Mouse (Mus musculus) layer of hippocampus, adult 2 months (tissue): ENCODE results near the gene Npas3. TPM values are rescaled to one million over a fixed set of nuclear protein-coding genes. Genes with fewer than 3 reads are reported as not detected.

ENCODE experiments used
- DNase-seq, 2 experiments: peaks; one replicate each; pipeline ENCODE4 v3.0.0; 2022; ENCODE audit warnings: low spot score in 2 of 2
- H3K27ac ChIP-seq: fragments of 200-600 bp; 2 replicates; pipeline ENCODE4 v1.8.1; 2022
- H3K4me3 ChIP-seq: fragments of 200-600 bp; 2 replicates; pipeline ENCODE4 v1.8.1; 2022; ENCODE audit warnings: mild to moderate bottlenecking
- CTCF ChIP-seq: fragments of 200-600 bp; conservative IDR thresholded peaks from 2 replicates; pipeline ENCODE4 v1.8.1; 2022; ENCODE audit warnings: antibody characterized with exemption, mild to moderate bottlenecking, moderate library complexity
- total RNA-seq, 2 experiments: library from RNA; stranded (reverse); gene quantifications; 2 replicates each; pipeline ENCODE4 v1.2.3; 2021

Gene Npas3
- total RNA-seq, 2 experiments from 2014 or later: 22.9 to 29.1 TPM

GRCm38 (mm10) chr12:53365751-53366150 lies 117.3 kb downstream of the Npas3 start:
- no peak for TF ChIP-seq CTCF

GRCm38 (mm10) chr12:53384851-53385250 lies 136.4 kb downstream of the Npas3 start:
- DNase-seq: no peak
- Histone ChIP-seq H3K27ac (no peak overlapping the region), H3K4me3 (no peak overlapping the region)
- TF ChIP-seq CTCF: no peak

More at GRCm38 (mm10) chr12:53365751-53366150, 117.3 kb downstream of the Npas3 start:
- no peak for DNase-seq
- Histone ChIP-seq H3K27ac (no peak overlapping the region), H3K4me3 (no peak overlapping the region)

- Histone ChIP-seq H3K27ac (peak overlapping the region; percentile 39; the same call in 1 of the 2 replicates), H3K4me3 (no peak overlapping the region)
- no peak for TF ChIP-seq CTCF
- DNase-seq: no peak
These were observed 157.4 kb downstream of the Npas3 start for GRCm38 (mm10) chr12:53405856-53406255.

GRCm38 (mm10) chr12:53407776-53408175 lies 159.3 kb downstream of the Npas3 start:
- no peak for TF ChIP-seq CTCF
- peak; percentile 17 to 49 for DNase-seq
- no peak overlapping the region for H3K4me3 ChIP-seq
- peak overlapping the region; percentile 59 for H3K27ac ChIP-seq

GRCm38 (mm10) chr12:53409711-53410110 lies 161.2 kb downstream of the Npas3 start:
- Histone ChIP-seq H3K4me3 (no peak overlapping the region), H3K27ac (no peak overlapping the region)
- DNase-seq: no peak
- no peak for TF ChIP-seq CTCF

- Histone ChIP-seq H3K27ac (peak overlapping the region; percentile 5; the same call in 1 of the 2 replicates), H3K4me3 (no peak overlapping the region)
- TF ChIP-seq CTCF: no peak
- no peak for DNase-seq
These were observed 162.2 kb downstream of the Npas3 start for GRCm38 (mm10) chr12:53410647-53411046.

GRCm38 (mm10) chr12:53416096-53416495 lies 167.6 kb downstream of the Npas3 start:
- H3K27ac ChIP-seq: no peak overlapping the region
- TF ChIP-seq CTCF: no peak
- no peak overlapping the region for H3K4me3 ChIP-seq
- no peak for DNase-seq

GRCm38 (mm10) chr12:53421701-53422100 lies 173.2 kb downstream of the Npas3 start:
- peak; percentile 33 to 38 for DNase-seq
- no peak for TF ChIP-seq CTCF
- Histone ChIP-seq H3K4me3 (no peak overlapping the region), H3K27ac (0 out of 2 replicates have a peak overlapping the region, but pooled peaks have one; percentile 11)

GRCm38 (mm10) chr12:53423631-53424030 lies 175.2 kb downstream of the Npas3 start:
- no peak for DNase-seq
- TF ChIP-seq CTCF: no peak
- Histone ChIP-seq H3K4me3 (no peak overlapping the region), H3K27ac (no peak overlapping the region)

GRCm38 (mm10) chr12:53426006-53426405 lies 177.5 kb downstream of the Npas3 start:
- no peak overlapping the region for H3K4me3 ChIP-seq
- H3K27ac ChIP-seq: no peak overlapping the region
- DNase-seq: no peak
- no peak for TF ChIP-seq CTCF

GRCm38 (mm10) chr12:53427153-53427552 lies 178.7 kb downstream of the Npas3 start:
- H3K4me3 ChIP-seq: no peak overlapping the region
- no peak overlapping the region for H3K27ac ChIP-seq
- no peak for DNase-seq
- no peak for TF ChIP-seq CTCF

- DNase-seq: no peak
- no peak for TF ChIP-seq CTCF
- no peak overlapping the region for H3K4me3 ChIP-seq
- H3K27ac ChIP-seq: no peak overlapping the region
These were observed 193.6 kb downstream of the Npas3 start for GRCm38 (mm10) chr12:53442029-53442428.

- no peak overlapping the region for H3K4me3 ChIP-seq
- no peak for DNase-seq
- H3K27ac ChIP-seq: peak overlapping the region; percentile 37; the same call in 1 of the 2 replicates
- no peak for TF ChIP-seq CTCF
These were observed 199.0 kb downstream of the Npas3 start for GRCm38 (mm10) chr12:53447469-53447868.

- peak in 1 of 2 experiments; percentile 24 for DNase-seq
- H3K4me3 ChIP-seq: no peak overlapping the region
- TF ChIP-seq CTCF: no peak
- peak overlapping the region; percentile 37; the same call in 1 of the 2 replicates for H3K27ac ChIP-seq
These were observed 199.6 kb downstream of the Npas3 start for GRCm38 (mm10) chr12:53448040-53448439.
